Mouse (Mus musculus) right cerebral cortex, postnatal 36 days (tissue): ENCODE results near the gene Cd200r3.

ENCODE experiments used
- DNase-seq, 2 experiments: peaks; one replicate each; pipeline ENCODE4 v3.0.0; 2022; ENCODE audit warnings: low spot score in 2 of 2, mixed read lengths in 1 of 2

The Cd200r3 gene

DNA sequence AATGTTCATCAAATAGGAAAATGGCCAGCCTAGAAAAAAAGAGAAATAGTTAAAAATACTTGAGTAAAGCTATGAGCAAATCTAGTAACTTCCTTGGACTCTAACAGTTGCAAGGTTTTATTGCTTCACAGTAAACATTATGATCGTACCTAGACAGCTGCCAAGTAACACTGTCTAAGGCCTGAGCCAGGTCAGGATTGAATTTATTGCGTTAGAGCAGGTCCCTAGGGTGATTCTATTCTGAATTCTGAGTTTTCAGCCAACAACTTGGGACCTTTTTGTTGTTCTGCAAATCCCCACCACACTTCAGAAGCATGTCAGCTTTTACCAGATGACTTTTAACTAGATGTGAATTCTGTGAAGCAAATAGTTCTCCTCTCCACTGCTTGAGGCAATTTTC is 87.3 kb downstream of the Cd200r3 start:
- no peak for DNase-seq
